Mouse (Mus musculus): Measurements from ENCODE around the gene Erg. TPM values are rescaled to one million over a fixed set of nuclear protein-coding genes. Genes with fewer than 3 reads are reported as not detected.

Erg gene
- total and polyA plus RNA-seq, 3 experiments = 0.11 to 0.81 (median 0.34) TPM

DNA sequence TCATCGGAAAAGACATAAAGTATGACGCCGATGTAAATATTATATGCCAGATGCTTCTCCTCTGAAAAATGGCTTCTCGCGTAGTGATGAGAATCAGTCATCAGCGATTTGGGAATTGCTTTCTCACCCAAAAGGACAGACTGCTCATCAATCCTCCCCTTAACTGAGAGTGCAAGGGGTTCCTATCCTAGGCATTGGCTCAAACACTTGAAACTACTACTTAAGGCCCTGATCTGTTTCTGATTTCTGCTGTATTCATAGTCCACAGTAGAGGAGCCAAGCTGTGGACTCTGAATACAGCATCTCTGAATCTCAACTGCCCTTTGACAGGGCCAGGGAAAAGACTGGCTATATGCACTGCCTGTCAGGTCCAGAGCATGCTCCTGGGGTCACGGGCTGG is 209.6 kb downstream of the Erg start:
- in situ Hi-C loops (cut with MboI; ENCODE audit: low pct_ligation_motif_present, low pct_unique_long_range_greater_than_20kb, low sequenced_read_pairs) = no loop called here

DNA sequence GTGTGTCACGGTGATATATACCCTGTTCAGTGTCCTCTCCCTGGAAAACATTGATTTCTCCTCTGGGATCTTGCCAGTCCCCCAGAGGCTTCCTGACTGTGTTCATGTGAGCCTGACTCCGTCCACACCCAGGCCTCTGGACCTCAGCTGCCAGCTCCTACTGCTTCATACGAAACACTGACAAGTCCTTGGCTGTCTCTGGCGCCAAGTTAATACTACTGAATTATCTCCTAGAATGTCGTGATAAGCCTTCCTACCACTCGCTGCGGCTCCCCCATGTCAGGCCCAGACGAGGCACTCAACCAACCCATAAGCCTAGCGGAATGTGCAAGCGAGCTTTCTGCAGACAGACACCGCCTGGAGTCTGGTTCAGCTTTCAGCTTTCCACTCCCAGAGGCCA is 210.0 kb downstream of the Erg start:
- in situ Hi-C loops (cut with MboI; ENCODE audit: low pct_ligation_motif_present, low pct_unique_long_range_greater_than_20kb, low sequenced_read_pairs) = no loop called here
- Histone ChIP-seq H3K4me1 (ENCODE audit: control insufficient read depth in 1 of 2, insufficient read depth in 2 of 2) (peaks cover 0 to 15% of the 10 kb centered on the region in 2 experiments; a peak in 2 of 4 replicates), H3K36me3 (replicated peaks in 1 of 2; ENCODE audit: control insufficient read depth in 1 of 2, insufficient read depth in 1 of 2, low read length in 1 of 2) (no peaks in the 10 kb centered on the region), H3K27me3 (replicated peaks) (no peaks in the 10 kb centered on the region), H3K9ac (ENCODE audit: insufficient read depth, low read depth) (no peak overlapping the region), H3K9me3 (replicated peaks; ENCODE audit: low read length) (no peaks in the 10 kb centered on the region), H3K79me2 (replicated peaks; ENCODE audit: control insufficient read depth, extremely low read depth, insufficient read depth, poor library complexity, severe bottlenecking) (no peaks in the 10 kb centered on the region), H3K4me2 (ENCODE audit: insufficient read depth, low read depth, poor library complexity, severe bottlenecking) (no peak overlapping the region), H3K4me3 (replicated peaks in 1 of 3; ENCODE audit: low read depth in 2 of 3, low read length in 2 of 3, poor library complexity in 1 of 3) (no peak overlapping the region), H3K27ac (ENCODE audit: insufficient read depth, low read depth) (no peak overlapping the region)
- DNase-seq (ENCODE audit: extremely low read depth) = no peak
- no peak for TF ChIP-seq ZC3H11A (IDR thresholded peaks at IDR 0.05; ENCODE audit: low read depth, low read length)
- TF ChIP-seq CHD1 (IDR thresholded peaks at IDR 0.05; ENCODE audit: low read depth, low read length) = no peak
- TF ChIP-seq MYC (IDR thresholded peaks at IDR 0.05; ENCODE audit: low read depth, low read length) = no peak
- no peak for TF ChIP-seq E2F4 (IDR thresholded peaks at IDR 0.05; ENCODE audit: insufficient replicate concordance, low read depth, low read length)
- TF ChIP-seq PAX5 (IDR thresholded peaks at IDR 0.05; ENCODE audit: low read length) = no peak
- no peak for TF ChIP-seq USF1 (IDR thresholded peaks at IDR 0.05; ENCODE audit: low read depth, low read length)
- no peak for TF ChIP-seq ZMIZ1 (IDR thresholded peaks at IDR 0.05; ENCODE audit: low read depth, low read length)
- TF ChIP-seq MAX (IDR thresholded peaks at IDR 0.05; ENCODE audit: low read length) = no peak
- no peak for TF ChIP-seq ZKSCAN1 (IDR thresholded peaks at IDR 0.05; ENCODE audit: borderline replicate concordance, low read depth, low read length)
- no peak for TF ChIP-seq MAZ (IDR thresholded peaks at IDR 0.05; ENCODE audit: low read depth, low read length)
- TF ChIP-seq JUN (IDR thresholded peaks at IDR 0.05; ENCODE audit: insufficient read depth, low read depth, low read length) = no peak
- no peak for TF ChIP-seq UBTF (IDR thresholded peaks at IDR 0.05; ENCODE audit: low read depth, low read length)
- no peak for TF ChIP-seq POLR2A (IDR thresholded peaks at IDR 0.05; ENCODE audit: low read depth, low read length)
- TF ChIP-seq JUND (conservative IDR thresholded peaks at IDR 0.05; ENCODE audit: low read depth, low read length) = no peak
- TF ChIP-seq USF2 (conservative IDR thresholded peaks at IDR 0.05; ENCODE audit: low read depth, low read length) = no peak
- dilution Hi-C loops (cut with MboI; ENCODE audit: extremely low pct_ligation_motif_present, extremely low pct_unique_long_range_greater_than_20kb, low sequenced_read_pairs) = no loop called here

More for the DNA sequence above, 209.6 kb downstream of the Erg start:
- Histone ChIP-seq H3K27ac (ENCODE audit: insufficient read depth, low read depth) (no peak overlapping the region), H3K4me2 (ENCODE audit: insufficient read depth, low read depth, poor library complexity, severe bottlenecking) (no peak overlapping the region), H3K9ac (ENCODE audit: insufficient read depth, low read depth) (no peak overlapping the region), H3K4me1 (ENCODE audit: control insufficient read depth in 1 of 2, insufficient read depth in 2 of 2) (peaks cover 0 to 19% of the 10 kb centered on the region in 2 experiments; a peak in 2 of 4 replicates), H3K4me3 (replicated peaks in 1 of 3; ENCODE audit: low read depth in 2 of 3, low read length in 2 of 3, poor library complexity in 1 of 3) (no peak overlapping the region), H3K27me3 (replicated peaks) (no peaks in the 10 kb centered on the region), H3K79me2 (replicated peaks; ENCODE audit: control insufficient read depth, extremely low read depth, insufficient read depth, poor library complexity, severe bottlenecking) (no peaks in the 10 kb centered on the region), H3K9me3 (replicated peaks; ENCODE audit: low read length) (no peaks in the 10 kb centered on the region), H3K36me3 (replicated peaks in 1 of 2; ENCODE audit: control insufficient read depth in 1 of 2, insufficient read depth in 1 of 2, low read length in 1 of 2) (no peaks in the 10 kb centered on the region)
- no peak for DNase-seq (ENCODE audit: extremely low read depth)
- TF ChIP-seq HCFC1 (IDR thresholded peaks at IDR 0.05; ENCODE audit: low read depth, low read length) (no peak), PAX5 (IDR thresholded peaks at IDR 0.05; ENCODE audit: low read length) (no peak), BHLHE40 (IDR thresholded peaks at IDR 0.05; ENCODE audit: low read depth, low read length) (no peak), MXI1 (IDR thresholded peaks at IDR 0.05; ENCODE audit: low read depth, low read length) (no peak), MYC (IDR thresholded peaks at IDR 0.05; ENCODE audit: low read depth, low read length) (no peak), MEF2A (IDR thresholded peaks at IDR 0.05; ENCODE audit: borderline replicate concordance, low read depth, low read length) (no peak), NELFE (IDR thresholded peaks at IDR 0.05; ENCODE audit: low read depth, low read length) (no peak), USF1 (IDR thresholded peaks at IDR 0.05; ENCODE audit: low read depth, low read length) (no peak), POLR2AphosphoS2 (IDR thresholded peaks at IDR 0.05; ENCODE audit: low read depth, low read length) (no peak), UBTF (IDR thresholded peaks at IDR 0.05; ENCODE audit: low read depth, low read length) (no peak), CTCF (conservative IDR thresholded peaks at IDR 0.05 in 1 of 2, IDR thresholded peaks at IDR 0.05 in 1 of 2; ENCODE audit: low read depth in 2 of 2, low read length in 2 of 2) (no peak), ELF1 (IDR thresholded peaks at IDR 0.05; ENCODE audit: low read depth, low read length) (no peak), SIN3A (IDR thresholded peaks at IDR 0.05; ENCODE audit: low read length) (no peak), CHD2 (IDR thresholded peaks at IDR 0.05; ENCODE audit: low read length) (no peak), TBP (conservative IDR thresholded peaks at IDR 0.05; ENCODE audit: low read depth, low read length) (no peak), SMC3 (IDR thresholded peaks at IDR 0.05; ENCODE audit: low read depth, low read length) (no peak)
- dilution Hi-C loops (cut with MboI; ENCODE audit: extremely low pct_ligation_motif_present, extremely low pct_unique_long_range_greater_than_20kb, low sequenced_read_pairs) = no loop called here
